Mouse (Mus musculus): ENCODE measurements at regions not wholly inside any gene's neighbourhood (a gene's known extent, or its start where the extent isn't known, plus 50 kb on each side); places are given as distances from the start of the nearest gene placed in this dataset.
A peak's percentile ranks its signal among the peaks of the same experiment; 100 is the strongest.

DNA sequence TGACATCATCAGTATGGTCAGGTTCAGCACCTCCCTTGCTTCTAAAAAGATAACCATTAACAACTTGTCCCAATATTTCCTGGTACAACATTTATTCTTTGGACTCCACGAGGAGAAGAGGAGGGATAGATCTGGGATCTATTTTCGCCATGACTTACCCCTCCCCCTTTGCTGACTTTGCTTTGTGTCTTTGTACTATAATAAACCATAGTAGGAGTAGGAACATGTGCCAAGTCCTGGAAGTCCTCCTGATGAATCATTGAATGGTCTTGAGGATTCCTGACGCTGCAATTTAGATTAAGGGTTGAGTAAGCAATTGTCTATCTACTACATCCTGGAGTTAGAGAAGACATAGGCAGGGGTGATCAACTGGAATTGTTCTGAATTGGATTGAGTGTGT is 71.2 kb downstream of the Rbm11 start:
- DNase-seq (ENCODE audit: low spot score), result no peak
- 84% methylated on average over 3 of the region's 3 CpGs for WGBS
- H3K27ac ChIP-seq (ENCODE audit: low read depth, low read length), result no peak overlapping the region
- H3K4me2 ChIP-seq (ENCODE audit: low read depth), result no peak overlapping the region
- no peak overlapping the region for H3K9ac ChIP-seq (ENCODE audit: low read length)
- no peaks in the 10 kb centered on the region for H3K36me3 ChIP-seq (ENCODE audit: control insufficient read depth, insufficient read depth, low read length)
- H3K27me3 ChIP-seq (ENCODE audit: control insufficient read depth, insufficient read depth, low read length), result no peaks in the 10 kb centered on the region
- H3K9me3 ChIP-seq (ENCODE audit: control insufficient read depth, low read length), result no peaks in the 10 kb centered on the region
- no peak for ATAC-seq (ENCODE audit: insufficient read depth, low FRiP score, low TSS enrichment)
- no peaks in the 10 kb centered on the region for H3K4me1 ChIP-seq (ENCODE audit: control insufficient read depth, insufficient read depth, low read length)
- H3K4me3 ChIP-seq (ENCODE audit: low read depth, low read length), result no peak overlapping the region

DNA sequence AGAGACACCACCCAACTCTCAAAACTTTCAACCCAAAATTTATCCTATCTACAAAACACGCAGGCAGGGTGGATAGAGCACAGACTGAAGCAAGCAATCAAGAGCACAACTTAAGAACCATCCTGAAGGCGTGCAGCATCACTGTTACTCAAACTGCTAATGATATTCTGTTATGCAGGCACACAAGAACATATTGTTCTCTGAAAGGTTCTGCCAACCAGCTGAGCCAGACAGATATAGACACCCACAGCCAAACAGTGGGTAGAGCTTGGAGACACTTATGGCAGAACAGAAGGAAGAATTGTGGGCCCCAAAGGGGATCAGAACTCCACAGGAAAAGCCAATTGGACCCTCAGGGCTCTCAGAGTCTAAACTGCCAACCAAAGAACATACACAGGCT is 74.9 kb downstream of the Rbm11 start:
- DNase-seq (ENCODE audit: low spot score) (no peak), ATAC-seq (ENCODE audit: insufficient read depth, low FRiP score, low TSS enrichment) (no peak)
- no peaks in the 10 kb centered on the region for H3K36me3 ChIP-seq (ENCODE audit: control insufficient read depth, insufficient read depth, low read length)
- no peak overlapping the region for H3K4me2 ChIP-seq (ENCODE audit: low read depth)
- 91% methylated on average over 2 of the region's 2 CpGs for WGBS
- no peak overlapping the region for H3K27ac ChIP-seq (ENCODE audit: low read depth, low read length)
- no peaks in the 10 kb centered on the region for H3K4me1 ChIP-seq (ENCODE audit: control insufficient read depth, insufficient read depth, low read length)
- no peak overlapping the region for H3K9ac ChIP-seq (ENCODE audit: low read length)
- no peaks in the 10 kb centered on the region for H3K9me3 ChIP-seq (ENCODE audit: control insufficient read depth, low read length)
- no peak overlapping the region for H3K4me3 ChIP-seq (ENCODE audit: low read depth, low read length)
- H3K27me3 ChIP-seq (ENCODE audit: control insufficient read depth, insufficient read depth, low read length), result no peaks in the 10 kb centered on the region

DNA sequence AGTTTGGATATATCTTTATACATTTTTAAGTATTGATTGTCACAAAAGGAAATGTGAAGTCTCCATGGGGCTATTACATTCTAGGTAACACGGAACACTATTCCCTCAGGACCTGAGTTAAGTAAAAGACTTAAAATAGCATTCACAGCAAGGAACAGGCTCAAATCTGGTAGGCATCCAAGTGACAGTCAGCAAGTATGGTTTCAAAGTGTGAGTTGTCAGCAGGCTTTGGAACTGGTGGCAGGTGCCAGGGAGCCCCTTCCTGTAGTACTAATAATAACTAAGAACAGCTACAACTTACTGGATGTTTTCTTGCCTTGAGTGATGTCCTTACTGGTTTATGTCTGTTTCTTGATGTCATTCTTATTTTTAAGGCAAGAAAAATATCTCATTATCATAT is 79.5 kb downstream of the Rbm11 start:
- no peaks in the 10 kb centered on the region for H3K9me3 ChIP-seq (ENCODE audit: control insufficient read depth, low read length)
- WGBS, result 81% methylated on average over 1 of the region's 1 CpGs
- no peak for DNase-seq (ENCODE audit: low spot score)

DNA sequence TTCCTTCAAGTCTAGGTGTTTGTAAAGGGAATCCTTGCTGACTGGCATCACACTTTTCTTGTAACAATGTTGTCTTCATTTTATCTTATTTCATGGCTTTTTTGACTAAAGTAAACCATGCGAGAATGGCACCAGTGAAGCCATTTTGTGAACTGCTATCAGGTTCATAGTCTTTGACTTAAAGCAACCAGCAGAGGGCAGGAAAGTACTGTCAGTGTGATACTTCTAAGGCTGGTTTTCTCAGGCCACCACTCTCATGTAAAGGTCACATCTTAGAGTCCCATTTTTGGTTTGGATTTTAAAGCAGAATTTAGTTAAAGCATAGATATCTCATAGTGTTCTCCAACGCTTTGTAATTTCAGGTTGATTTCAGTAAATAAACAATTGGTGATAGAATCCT is 83.2 kb downstream of the Rbm11 start:
- no peaks in the 10 kb centered on the region for H3K4me1 ChIP-seq (ENCODE audit: control insufficient read depth, insufficient read depth, low read length)
- 66% methylated on average over 2 of the region's 2 CpGs for WGBS

More for the DNA sequence above, 79.5 kb downstream of the Rbm11 start:
- no peaks in the 10 kb centered on the region for H3K4me1 ChIP-seq (ENCODE audit: control insufficient read depth, insufficient read depth, low read length)
- H3K36me3 ChIP-seq (ENCODE audit: control insufficient read depth, insufficient read depth, low read length), result no peaks in the 10 kb centered on the region
- no peak overlapping the region for H3K27ac ChIP-seq (ENCODE audit: low read depth, low read length)
- no peak for ATAC-seq (ENCODE audit: insufficient read depth, low FRiP score, low TSS enrichment)
- H3K27me3 ChIP-seq (ENCODE audit: control insufficient read depth, insufficient read depth, low read length), result no peaks in the 10 kb centered on the region
- H3K4me2 ChIP-seq (ENCODE audit: low read depth), result no peak overlapping the region
- H3K4me3 ChIP-seq (ENCODE audit: low read depth, low read length), result no peak overlapping the region
- no peak overlapping the region for H3K9ac ChIP-seq (ENCODE audit: low read length)

DNA sequence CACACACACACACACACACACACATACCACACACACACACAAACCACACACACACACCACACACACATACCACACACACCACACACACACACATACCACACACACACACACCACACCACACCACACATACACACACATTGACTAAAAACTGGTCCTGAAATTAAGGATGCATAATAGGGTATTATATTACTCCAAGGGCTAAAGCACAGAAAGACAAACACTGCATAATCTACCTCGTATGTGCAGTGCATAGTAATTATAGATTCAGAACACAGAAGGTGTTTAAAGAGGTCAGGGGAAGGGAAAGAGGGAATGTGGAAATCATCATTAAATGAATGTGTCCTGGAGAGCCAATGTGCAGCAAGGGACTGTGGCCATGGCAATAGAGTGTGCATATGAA is 84.5 kb downstream of the Rbm11 start:
- Histone ChIP-seq H3K27me3 (ENCODE audit: control insufficient read depth, insufficient read depth, low read length) (no peaks in the 10 kb centered on the region), H3K27ac (ENCODE audit: low read depth, low read length) (no peak overlapping the region), H3K9ac (ENCODE audit: low read length) (no peak overlapping the region), H3K36me3 (ENCODE audit: control insufficient read depth, insufficient read depth, low read length) (no peaks in the 10 kb centered on the region), H3K4me2 (ENCODE audit: low read depth) (no peak overlapping the region), H3K4me3 (ENCODE audit: low read depth, low read length) (no peak overlapping the region), H3K4me1 (ENCODE audit: control insufficient read depth, insufficient read depth, low read length) (no peaks in the 10 kb centered on the region), H3K9me3 (ENCODE audit: control insufficient read depth, low read length) (no peaks in the 10 kb centered on the region)
- 56% methylated on average over 1 of the region's 1 CpGs for WGBS
- DNase-seq (ENCODE audit: low spot score) (no peak), ATAC-seq (ENCODE audit: insufficient read depth, low FRiP score, low TSS enrichment) (no peak)

More for the DNA sequence above, 83.2 kb downstream of the Rbm11 start:
- DNase-seq (ENCODE audit: low spot score) (peak; percentile 50), ATAC-seq (ENCODE audit: insufficient read depth, low FRiP score, low TSS enrichment) (peak; percentile 75)
- Histone ChIP-seq H3K9me3 (ENCODE audit: control insufficient read depth, low read length) (no peaks in the 10 kb centered on the region), H3K36me3 (ENCODE audit: control insufficient read depth, insufficient read depth, low read length) (no peaks in the 10 kb centered on the region), H3K27me3 (ENCODE audit: control insufficient read depth, insufficient read depth, low read length) (no peaks in the 10 kb centered on the region), H3K4me2 (ENCODE audit: low read depth) (no peak overlapping the region), H3K9ac (ENCODE audit: low read length) (no peak overlapping the region), H3K4me3 (ENCODE audit: low read depth, low read length) (no peak overlapping the region), H3K27ac (ENCODE audit: low read depth, low read length) (no peak overlapping the region)
